Mouse (Mus musculus) E14TG2a.4 (cell line): ENCODE data around the gene Kctd8.

Source experiments
- H3K27me3 ChIP-seq: 2 replicates; pipeline ENCODE4 v1.6.1; 2014; ENCODE audit warnings: low read length, control low read depth; ENCODE audit not compliant: insufficient read depth
- H3K36me3 ChIP-seq: 2 replicates; pipeline ENCODE4 v1.6.1; 2014; ENCODE audit warnings: low read length, control low read depth; ENCODE audit not compliant: insufficient read depth
- H3K4me1 ChIP-seq: replicated peaks from 2 replicates; pipeline ENCODE4 v1.6.1; 2014; ENCODE audit warnings: low read depth, low read length, control low read depth
- H3K4me3 ChIP-seq: replicated peaks from 2 replicates; pipeline ENCODE4 v1.5.1; 2014; ENCODE audit warnings: mild to moderate bottlenecking, low read length
- H3K9me3 ChIP-seq: 2 replicates; pipeline ENCODE4 v1.6.1; 2014; ENCODE audit warnings: low read length, control low read depth
- CTCF ChIP-seq: conservative IDR thresholded peaks from 2 replicates; pipeline ENCODE4 v1.5.1; 2014; ENCODE audit warnings: low read length
- NANOG ChIP-seq: IDR thresholded peaks from 2 replicates; pipeline ENCODE4 v1.6.1; 2014; ENCODE audit warnings: borderline replicate concordance, low read length, mixed read lengths
- POU5F1 ChIP-seq: IDR thresholded peaks from 2 replicates; pipeline ENCODE4 v1.6.1; 2014; ENCODE audit warnings: low read length, borderline replicate concordance

Gene Kctd8

GRCm38 (mm10) chr5:69340919-69341801 is at the start of gene Kctd8:
Gene Kctd8, minus strand, starts transcription at chr5:69341679.
- no peaks in the 10 kb centered on the region for H3K36me3 ChIP-seq
- TF ChIP-seq CTCF (no peak), NANOG (no peak), POU5F1 (no peak)
- peaks cover 14% of the 10 kb centered on the region for H3K4me1 ChIP-seq
- no peaks in the 10 kb centered on the region for H3K9me3 ChIP-seq
- H3K27me3 ChIP-seq, result peaks cover 41% of the 10 kb centered on the region
- H3K4me3 ChIP-seq, result peak within 1 kb of the TSS; percentile 82

DNA sequence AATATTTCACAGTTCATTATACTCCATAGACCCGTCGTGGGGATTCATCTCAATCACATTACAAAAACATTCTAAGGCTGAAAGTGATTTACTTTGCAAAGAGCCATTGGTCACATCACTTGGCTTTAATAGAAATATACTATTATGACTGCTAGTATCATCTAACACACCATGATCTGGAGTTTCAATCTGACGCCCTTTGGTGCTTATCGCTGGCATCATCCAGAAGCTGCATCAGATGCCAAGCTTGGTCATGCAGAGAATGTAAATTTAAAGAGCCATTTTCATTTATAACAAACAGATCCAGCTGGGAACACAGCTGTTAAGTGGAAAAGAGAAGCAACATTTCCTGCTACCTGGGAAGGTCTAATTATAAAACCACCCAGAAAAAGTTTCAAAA is 37.6 kb upstream of the Kctd8 start:
- no peaks in the 10 kb centered on the region for H3K4me1 ChIP-seq
- H3K4me3 ChIP-seq, result no peak overlapping the region
- TF ChIP-seq NANOG (no peak), CTCF (no peak), POU5F1 (no peak)
- H3K36me3 ChIP-seq, result no peaks in the 10 kb centered on the region
- no peaks in the 10 kb centered on the region for H3K27me3 ChIP-seq
- H3K9me3 ChIP-seq, result no peaks in the 10 kb centered on the region

GRCm38 (mm10) chr5:69350596-69350995 is 9.1 kb upstream of the Kctd8 start:
- H3K4me3 ChIP-seq, result no peak overlapping the region

DNA sequence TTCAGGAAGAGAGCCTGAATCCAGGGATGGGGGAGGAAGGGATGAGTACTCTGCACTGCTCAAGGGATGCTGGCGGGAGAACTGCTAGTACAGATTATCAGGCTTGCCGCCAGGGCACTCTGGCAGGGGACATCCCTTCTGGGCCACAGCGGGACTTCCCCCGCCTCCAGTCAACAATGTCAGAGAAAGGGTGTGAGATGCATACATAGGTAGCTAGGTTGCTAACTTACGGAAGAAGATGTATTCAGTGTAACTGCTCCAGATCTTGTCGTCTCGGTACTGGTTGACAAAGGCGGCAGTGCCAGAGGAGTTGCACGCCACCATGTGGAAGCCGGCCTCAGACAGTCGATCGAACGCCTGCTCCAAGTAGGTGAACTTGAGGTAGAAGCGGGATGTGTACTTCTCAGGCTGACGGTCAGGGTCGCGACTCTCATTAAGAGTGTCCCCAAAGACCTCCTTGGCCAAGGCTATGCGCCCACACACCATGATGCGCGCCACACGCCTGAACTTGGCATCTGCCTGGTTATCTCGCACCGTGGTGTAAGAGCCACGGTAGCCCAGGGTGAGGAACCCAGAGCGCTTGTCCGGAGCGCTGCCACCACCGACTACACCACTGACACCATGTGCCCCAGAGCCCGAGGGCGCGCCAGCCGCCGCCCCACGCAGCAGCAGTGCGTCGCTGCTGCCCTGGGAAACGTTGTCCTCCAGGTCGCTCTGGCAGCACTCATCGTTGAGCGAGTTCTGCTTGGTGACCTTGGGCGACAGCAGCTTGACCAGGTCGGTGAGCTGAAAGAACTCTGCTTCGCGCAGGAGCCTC is 1.2 kb downstream of the Kctd8 start:
- peaks cover 41% of the 10 kb centered on the region for H3K27me3 ChIP-seq
- no peaks in the 10 kb centered on the region for H3K36me3 ChIP-seq
- no peak for TF ChIP-seq POU5F1
- no peak for TF ChIP-seq NANOG
- no peak for TF ChIP-seq CTCF
- peak overlapping the region; percentile 82 for H3K4me3 ChIP-seq
- H3K9me3 ChIP-seq, result no peaks in the 10 kb centered on the region
- H3K4me1 ChIP-seq, result peaks cover 14% of the 10 kb centered on the region

More at GRCm38 (mm10) chr5:69350596-69350995, 9.1 kb upstream of the Kctd8 start:
- Histone ChIP-seq H3K36me3 (no peaks in the 10 kb centered on the region), H3K27me3 (no peaks in the 10 kb centered on the region), H3K4me1 (no peaks in the 10 kb centered on the region), H3K9me3 (no peaks in the 10 kb centered on the region)
- TF ChIP-seq POU5F1 (no peak), NANOG (no peak), CTCF (no peak)

DNA sequence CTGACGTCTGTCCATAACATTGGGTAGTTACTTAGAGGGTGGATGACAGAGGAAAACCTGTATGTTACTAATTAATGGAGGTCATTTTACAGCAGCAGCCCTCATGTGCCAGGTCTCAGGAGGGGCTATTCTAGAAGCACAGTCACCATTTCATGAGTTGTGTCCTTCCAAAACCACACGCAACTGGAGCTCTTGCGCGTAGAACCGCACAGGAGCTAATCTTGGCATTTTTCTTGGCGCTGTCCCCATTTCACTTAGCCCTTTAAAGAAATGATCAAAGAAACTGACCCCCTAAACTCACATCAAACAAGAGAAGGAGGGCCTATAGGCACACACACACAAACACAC is 1.9 kb downstream of the Kctd8 start:
- peaks cover 14% of the 10 kb centered on the region for H3K4me1 ChIP-seq
- no peaks in the 10 kb centered on the region for H3K9me3 ChIP-seq
- no peaks in the 10 kb centered on the region for H3K36me3 ChIP-seq
- peaks cover 41% of the 10 kb centered on the region for H3K27me3 ChIP-seq
- no peak overlapping the region for H3K4me3 ChIP-seq
- TF ChIP-seq POU5F1 (no peak), CTCF (no peak), NANOG (no peak)

DNA sequence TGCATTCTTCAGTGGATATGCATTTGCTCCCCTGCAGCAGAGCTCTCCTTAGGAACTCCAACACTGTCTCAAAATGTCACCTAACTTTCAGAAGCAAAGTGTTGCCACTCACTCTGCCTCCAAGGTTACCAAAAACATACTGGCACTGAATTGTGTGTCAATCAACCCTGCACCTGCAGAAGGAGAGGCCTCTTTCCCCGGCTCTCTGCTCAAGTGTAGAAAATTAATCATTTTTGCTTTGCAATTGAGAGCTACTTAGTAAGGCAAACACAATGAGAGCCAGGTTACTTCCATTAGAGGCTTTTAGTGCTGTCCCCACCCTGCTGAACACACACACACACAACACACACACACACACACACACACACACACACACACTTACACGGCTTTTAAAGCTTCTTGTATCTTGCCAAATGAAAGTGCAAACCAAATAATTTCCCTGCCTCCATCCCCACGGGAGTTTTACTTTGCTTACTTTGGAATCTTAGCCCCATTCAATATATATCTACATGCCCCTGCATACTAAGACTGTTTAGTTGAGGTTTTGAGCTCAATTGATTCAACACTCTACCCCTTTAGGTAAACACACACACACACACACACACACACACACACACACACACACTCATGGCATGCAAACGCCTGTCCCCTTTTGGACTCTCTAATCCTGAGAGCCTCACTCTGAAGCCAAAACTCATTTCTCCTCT is 2.4 kb downstream of the Kctd8 start:
- TF ChIP-seq NANOG (no peak), POU5F1 (no peak), CTCF (no peak)

DNA sequence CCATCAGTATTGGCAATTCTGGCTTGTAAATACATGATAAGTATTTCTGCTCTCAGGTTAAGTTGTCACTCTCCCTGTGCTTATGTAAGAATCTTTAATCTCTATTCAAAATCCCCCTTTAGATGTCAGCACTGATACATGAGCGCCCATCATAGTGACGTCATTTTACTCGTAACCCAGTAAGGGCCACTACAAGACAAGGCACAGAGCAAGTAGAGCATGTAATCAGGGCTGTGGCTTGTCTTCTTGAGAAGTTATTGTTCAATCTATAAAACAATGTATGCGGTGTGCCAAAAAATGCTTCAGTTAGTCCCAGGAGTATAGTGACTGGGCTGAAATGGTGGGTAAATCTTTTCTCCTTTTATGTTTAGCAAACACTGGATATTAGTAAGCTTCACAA is 13.9 kb downstream of the Kctd8 start:
- Histone ChIP-seq H3K9me3 (no peaks in the 10 kb centered on the region), H3K36me3 (no peaks in the 10 kb centered on the region), H3K27me3 (no peaks in the 10 kb centered on the region), H3K4me3 (no peak overlapping the region), H3K4me1 (no peaks in the 10 kb centered on the region)
- TF ChIP-seq NANOG, result no peak
- TF ChIP-seq POU5F1, result no peak
- no peak for TF ChIP-seq CTCF

More for the DNA sequence above, 2.4 kb downstream of the Kctd8 start:
- H3K4me3 ChIP-seq, result no peak overlapping the region
- peaks cover 38% of the 10 kb centered on the region for H3K27me3 ChIP-seq
- H3K4me1 ChIP-seq, result peaks cover 14% of the 10 kb centered on the region
- no peaks in the 10 kb centered on the region for H3K9me3 ChIP-seq
- no peaks in the 10 kb centered on the region for H3K36me3 ChIP-seq

GRCm38 (mm10) chr5:69324566-69325230 is 16.8 kb downstream of the Kctd8 start:
- TF ChIP-seq NANOG (no peak), POU5F1 (no peak), CTCF (no peak)
- Histone ChIP-seq H3K4me1 (no peaks in the 10 kb centered on the region), H3K36me3 (no peaks in the 10 kb centered on the region), H3K9me3 (no peaks in the 10 kb centered on the region), H3K27me3 (no peaks in the 10 kb centered on the region), H3K4me3 (no peak overlapping the region)
